Mouse (Mus musculus): ENCODE data around the gene Tbc1d22a. TPM values are rescaled to one million over a fixed set of nuclear protein-coding genes. Genes with fewer than 3 reads are reported as not detected.

Tbc1d22a gene
- total and polyA plus RNA-seq, 3 experiments, result 15.1 to 21.1 TPM; not detected in 1

- H3K4me1 ChIP-seq (ENCODE audit: control insufficient read depth in 1 of 2, insufficient read depth in 2 of 2, low read length in 2 of 2), result no peaks in the 10 kb centered on the region
- H3K36me3 ChIP-seq (ENCODE audit: control insufficient read depth in 1 of 2, insufficient read depth in 2 of 2, low read length in 2 of 2), result no peaks in the 10 kb centered on the region; a peak in 1 of 4 replicates
- TF ChIP-seq MYC (IDR thresholded peaks at IDR 0.05; ENCODE audit: low read depth, low read length) (no peak), CHD1 (IDR thresholded peaks at IDR 0.05; ENCODE audit: low read depth, low read length) (no peak), POLR2AphosphoS2 (IDR thresholded peaks at IDR 0.05; ENCODE audit: low read length) (no peak), MXI1 (IDR thresholded peaks at IDR 0.05; ENCODE audit: low read depth, low read length) (no peak), UBTF (IDR thresholded peaks at IDR 0.05; ENCODE audit: borderline replicate concordance, insufficient read depth, low read depth, low read length) (no peak), BHLHE40 (IDR thresholded peaks at IDR 0.05; ENCODE audit: borderline replicate concordance, low read depth, low read length) (no peak), SMC3 (IDR thresholded peaks at IDR 0.05; ENCODE audit: low read depth, low read length) (no peak), SIN3A (IDR thresholded peaks at IDR 0.05; ENCODE audit: low read length) (no peak), HCFC1 (IDR thresholded peaks at IDR 0.05; ENCODE audit: low read depth, low read length) (no peak), POLR2A (IDR thresholded peaks at IDR 0.05; ENCODE audit: control insufficient read depth in 1 of 2, insufficient read depth in 1 of 2, low read depth in 1 of 2, low read length in 2 of 2, poor library complexity in 1 of 2) (no peak)
- no peaks in the 10 kb centered on the region for H3K9me3 ChIP-seq (replicated peaks; ENCODE audit: insufficient read depth, low read length)
- H3K9ac ChIP-seq (ENCODE audit: control insufficient read depth, low read depth, low read length, poor library complexity, severe bottlenecking), result no peak overlapping the region
- H3K27me3 ChIP-seq (ENCODE audit: control insufficient read depth in 1 of 2, insufficient read depth in 2 of 2, low read length in 2 of 2), result no peaks in the 10 kb centered on the region
- no peaks in the 10 kb centered on the region for H3K79me2 ChIP-seq (ENCODE audit: control insufficient read depth, insufficient read depth, low read length, poor library complexity)
- no peak overlapping the region for H3K27ac ChIP-seq (ENCODE audit: control insufficient read depth, low read depth, low read length)
- no peak for DNase-seq (ENCODE audit: low read depth, low spot score)
- no peak overlapping the region for H3K4me3 ChIP-seq (ENCODE audit: control insufficient read depth in 1 of 2, insufficient read depth in 1 of 2, low read depth in 2 of 2, low read length in 2 of 2)
Observed at GRCm38 (mm10) chr15:86449794-86450193, 235.5 kb downstream of the Tbc1d22a start.

GRCm38 (mm10) chr15:86459413-86459812 lies 245.2 kb downstream of the Tbc1d22a start:
- DNase-seq (ENCODE audit: low read depth, low spot score), result no peak
- Histone ChIP-seq H3K9me3 (replicated peaks; ENCODE audit: insufficient read depth, low read length) (no peaks in the 10 kb centered on the region), H3K27me3 (ENCODE audit: control insufficient read depth in 1 of 2, insufficient read depth in 2 of 2, low read length in 2 of 2) (no peaks in the 10 kb centered on the region), H3K4me1 (ENCODE audit: control insufficient read depth in 1 of 2, insufficient read depth in 2 of 2, low read length in 2 of 2) (no peaks in the 10 kb centered on the region), H3K9ac (ENCODE audit: control insufficient read depth, low read depth, low read length, poor library complexity, severe bottlenecking) (no peak overlapping the region), H3K4me3 (ENCODE audit: control insufficient read depth in 1 of 2, insufficient read depth in 1 of 2, low read depth in 2 of 2, low read length in 2 of 2) (no peak overlapping the region), H3K79me2 (ENCODE audit: control insufficient read depth, insufficient read depth, low read length, poor library complexity) (no peaks in the 10 kb centered on the region), H3K36me3 (ENCODE audit: control insufficient read depth in 1 of 2, insufficient read depth in 2 of 2, low read length in 2 of 2) (no peaks in the 10 kb centered on the region), H3K27ac (ENCODE audit: control insufficient read depth, low read depth, low read length) (no peak overlapping the region)
- TF ChIP-seq GATA1 (IDR thresholded peaks at IDR 0.05; ENCODE audit: low read depth, low read length), result no peak
- no peak for TF ChIP-seq RAD21 (IDR thresholded peaks at IDR 0.05; ENCODE audit: low read depth, low read length)
- no peak for TF ChIP-seq SIN3A (IDR thresholded peaks at IDR 0.05; ENCODE audit: low read length)
- no peak for TF ChIP-seq UBTF (IDR thresholded peaks at IDR 0.05; ENCODE audit: borderline replicate concordance, insufficient read depth, low read depth, low read length)
- no peak for TF ChIP-seq HCFC1 (IDR thresholded peaks at IDR 0.05; ENCODE audit: low read depth, low read length)
- TF ChIP-seq CHD2 (IDR thresholded peaks at IDR 0.05; ENCODE audit: low read length), result no peak
- TF ChIP-seq NELFE (IDR thresholded peaks at IDR 0.05; ENCODE audit: low read depth, low read length), result no peak
- TF ChIP-seq RCOR1 (IDR thresholded peaks at IDR 0.05; ENCODE audit: low read depth, low read length), result no peak
- no peak for TF ChIP-seq CTCF (IDR thresholded peaks at IDR 0.05 in 2 of 3, conservative IDR thresholded peaks at IDR 0.05 in 1 of 3; ENCODE audit: control insufficient read depth in 1 of 3, insufficient read depth in 1 of 3, low read depth in 2 of 3, low read length in 3 of 3, poor library complexity in 1 of 3, severe bottlenecking in 1 of 3)
- no peak for TF ChIP-seq ETS1 (IDR thresholded peaks at IDR 0.05; ENCODE audit: low read depth, low read length)
- no peak for TF ChIP-seq MAX (IDR thresholded peaks at IDR 0.05; ENCODE audit: low read length)
- no peak for TF ChIP-seq JUND (IDR thresholded peaks at IDR 0.05; ENCODE audit: low read depth, low read length)
- no peak for TF ChIP-seq NRF1 (IDR thresholded peaks at IDR 0.05; ENCODE audit: insufficient read depth, low read depth, low read length, poor library complexity, severe bottlenecking)
- no peak for TF ChIP-seq E2F4 (IDR thresholded peaks at IDR 0.05; ENCODE audit: borderline replicate concordance, low read depth, low read length)
- no peak for TF ChIP-seq CHD1 (IDR thresholded peaks at IDR 0.05; ENCODE audit: low read depth, low read length)
- no peak for TF ChIP-seq ZMIZ1 (IDR thresholded peaks at IDR 0.05; ENCODE audit: low read depth, low read length)
- no peak for TF ChIP-seq EP300 (IDR thresholded peaks at IDR 0.05; ENCODE audit: low read depth in 1 of 2, low read length in 2 of 2)

All from MEL (cell line).